Mouse (Mus musculus) forebrain, embryonic 13.5 days (tissue): ENCODE measurements around the gene Cdon. TPM values are rescaled to one million over a fixed set of nuclear protein-coding genes. Genes with fewer than 3 reads are reported as not detected.

Experiments
- ATAC-seq: fragments of 200-750 bp; cut with Nextera tagmentation; 2 replicates; pipeline ENCODE4 v1.8.0; 2017
- H3K27ac ChIP-seq: fragments of 300-500 bp; sonication (generic); 2 replicates; pipeline ENCODE4 v1.5.1; 2015; ENCODE audit warnings: inconsistent platforms, mild to moderate bottlenecking, moderate library complexity
- H3K27me3 ChIP-seq: fragments of 300-500 bp; sonication (generic); 2 replicates; pipeline ENCODE4 v1.6.1; 2015; ENCODE audit warnings: mild to moderate bottlenecking, inconsistent platforms
- H3K36me3 ChIP-seq: fragments of 300-500 bp; sonication (generic); 2 replicates; pipeline ENCODE4 v1.6.1; 2015; ENCODE audit warnings: mild to moderate bottlenecking, inconsistent platforms; ENCODE audit not compliant: poor library complexity, severe bottlenecking
- H3K4me1 ChIP-seq: fragments of 300-500 bp; sonication (generic); 2 replicates; pipeline ENCODE4 v1.6.1; 2015; ENCODE audit warnings: inconsistent platforms
- H3K4me2 ChIP-seq: fragments of 300-500 bp; sonication (generic); 2 replicates; pipeline ENCODE4 v1.6.1; 2015; ENCODE audit warnings: inconsistent platforms, mild to moderate bottlenecking, moderate library complexity
- H3K4me3 ChIP-seq: fragments of 300-500 bp; sonication (generic); 2 replicates; pipeline ENCODE4 v1.5.1; 2015; ENCODE audit warnings: mild to moderate bottlenecking, inconsistent platforms
- H3K9ac ChIP-seq: fragments of 300-500 bp; sonication (generic); 2 replicates; pipeline ENCODE4 v1.6.1; 2015; ENCODE audit warnings: mild to moderate bottlenecking, inconsistent platforms
- H3K9me3 ChIP-seq: fragments of 300-500 bp; sonication (generic); replicated peaks from 2 replicates; pipeline ENCODE4 v1.6.1; 2016; ENCODE audit warnings: inconsistent platforms
- WGBS: fragments of 180-500 bp; shearing (Covaris S2); methylation state at CpG from one replicate; pipeline ENCODE4 v1.1.7; 2015; 5-methylcytosine and 5-hydroxymethylcytosine counted together
- polyA plus RNA-seq: library from polyadenylated mRNA; unstranded; fragments of >200 nt; fragmentation: Nextera tagmentation; extraction: Ambion mirVana; gene quantifications from 2 replicates; pipeline ENCODE4 v1.2.1, GENCODE M21; 2015

Gene Cdon
- polyA plus RNA-seq, 1 experiment from 2014 or later = 22.1 TPM

DNA sequence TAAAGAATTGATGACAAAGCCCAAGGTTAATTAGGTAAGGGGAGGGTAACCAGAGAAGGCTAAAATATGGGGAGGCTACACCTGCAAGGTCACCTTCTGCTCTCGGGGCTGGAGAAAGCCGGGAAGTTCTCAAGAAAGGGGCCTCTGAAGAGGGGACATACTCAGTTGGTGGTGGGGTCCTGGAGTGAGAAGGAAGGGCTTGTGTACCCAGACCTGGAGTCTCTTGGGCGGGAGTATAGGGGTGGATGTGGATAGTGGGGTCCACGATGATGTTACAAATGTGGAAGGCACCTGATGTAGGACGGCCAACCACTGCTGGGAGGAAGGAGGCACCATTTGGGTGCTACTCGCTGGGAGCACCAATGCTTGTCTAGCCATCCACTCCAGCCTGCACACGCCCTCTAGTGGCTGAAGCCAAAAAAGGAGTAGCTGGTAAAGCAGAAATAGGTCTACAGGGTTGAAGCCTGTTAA lies 103.0 kb downstream of the Cdon start:
- no peaks in the 10 kb centered on the region for H3K36me3 ChIP-seq
- peaks cover 25% of the 10 kb centered on the region for H3K4me1 ChIP-seq
- ATAC-seq = peak; percentile 86
- H3K4me3 ChIP-seq = no peak overlapping the region
- WGBS = 14% methylated on average over 7 of the region's 7 CpGs
- no peak overlapping the region for H3K9ac ChIP-seq
- H3K27ac ChIP-seq = peak overlapping the region; percentile 55
- H3K9me3 ChIP-seq = no peaks in the 10 kb centered on the region
- peak overlapping the region; percentile 28 for H3K4me2 ChIP-seq
- H3K27me3 ChIP-seq = no peaks in the 10 kb centered on the region; the same call in 1 of the 2 replicates

DNA sequence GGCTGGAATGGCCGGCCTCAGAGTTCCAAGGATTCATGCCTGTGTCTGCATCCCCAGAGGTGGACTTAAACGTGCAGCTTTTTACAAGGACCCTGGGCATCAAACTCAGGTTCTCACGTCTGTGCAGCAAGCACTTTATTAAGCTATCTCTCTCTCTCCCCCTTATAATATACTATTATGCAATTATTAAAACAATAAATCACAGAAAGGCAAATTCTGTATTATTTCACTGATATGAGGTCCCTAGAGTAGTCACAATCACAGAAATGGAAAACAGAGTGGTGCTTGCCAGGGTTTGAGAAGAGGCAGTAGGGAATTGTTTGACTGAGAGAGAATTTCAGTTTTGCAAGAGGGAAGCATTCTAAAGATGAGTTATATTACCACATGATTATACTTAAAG lies 108.2 kb downstream of the Cdon start:
- no peak for ATAC-seq

DNA sequence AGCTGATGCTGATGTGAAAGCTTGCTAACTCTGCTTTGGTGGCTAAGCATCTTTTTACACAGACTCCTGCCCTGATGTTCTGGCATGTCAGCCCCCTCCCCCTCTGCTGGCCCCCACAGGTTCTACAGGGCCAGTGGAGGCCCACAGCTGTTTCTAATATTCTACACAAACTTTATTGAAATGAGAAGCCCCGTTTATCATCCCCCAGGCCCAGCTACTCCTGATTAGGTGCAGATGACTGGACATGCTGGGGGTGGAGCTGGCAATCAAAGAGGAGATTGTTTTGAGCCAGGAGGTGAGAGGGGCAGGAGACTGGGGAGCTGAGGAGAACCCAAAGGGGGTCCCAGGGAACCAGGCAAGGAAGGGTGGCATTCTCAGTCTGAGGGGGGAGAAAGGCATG lies 108.9 kb downstream of the Cdon start:
- H3K4me3 ChIP-seq = no peak overlapping the region
- no peak overlapping the region for H3K4me2 ChIP-seq
- peaks cover 1% of the 10 kb centered on the region; the same call in 1 of the 2 replicates for H3K4me1 ChIP-seq
- no peaks in the 10 kb centered on the region for H3K36me3 ChIP-seq
- H3K9ac ChIP-seq = no peak overlapping the region
- H3K9me3 ChIP-seq = no peaks in the 10 kb centered on the region
- no peak overlapping the region for H3K27ac ChIP-seq
- WGBS = 7% methylated on average over 1 of the region's 1 CpGs
- no peaks in the 10 kb centered on the region for H3K27me3 ChIP-seq
- no peak for ATAC-seq

More for the DNA sequence above, 108.2 kb downstream of the Cdon start:
- no peak overlapping the region for H3K9ac ChIP-seq
- peaks cover 7% of the 10 kb centered on the region for H3K4me1 ChIP-seq
- WGBS = 75% methylated on average over 3 of the region's 3 CpGs
- H3K36me3 ChIP-seq = no peaks in the 10 kb centered on the region
- no peak overlapping the region for H3K4me3 ChIP-seq
- no peak overlapping the region for H3K27ac ChIP-seq
- H3K27me3 ChIP-seq = no peaks in the 10 kb centered on the region
- H3K4me2 ChIP-seq = no peak overlapping the region
- H3K9me3 ChIP-seq = no peaks in the 10 kb centered on the region

- no peak overlapping the region for H3K4me3 ChIP-seq
- 80% methylated on average over 9 of the region's 9 CpGs for WGBS
- H3K27ac ChIP-seq = no peak overlapping the region
These were observed 112.3 kb downstream of the Cdon start for GRCm38 (mm10) chr9:35533266-35533665.

DNA sequence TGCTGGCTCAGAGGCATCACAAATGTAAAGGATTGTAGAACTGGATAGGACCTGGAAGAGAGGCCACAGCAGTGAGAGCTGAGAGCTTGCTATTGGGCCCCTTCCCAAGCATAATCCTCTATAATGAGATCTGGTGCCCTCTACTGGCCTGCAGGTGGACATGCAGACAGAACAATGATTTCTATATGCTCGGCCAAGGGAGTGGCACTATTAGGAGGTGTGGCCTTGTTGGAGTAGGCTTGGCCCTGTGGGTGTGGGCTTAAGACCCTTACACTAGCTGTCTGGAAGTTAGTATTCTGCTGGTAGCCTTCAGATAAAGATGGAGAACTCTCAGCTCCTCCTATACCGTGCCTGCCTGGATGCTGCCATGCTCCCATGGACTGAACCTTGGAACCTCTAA lies 114.2 kb downstream of the Cdon start:
- Histone ChIP-seq H3K27ac (no peak overlapping the region), H3K9ac (no peak overlapping the region), H3K9me3 (no peaks in the 10 kb centered on the region), H3K36me3 (no peaks in the 10 kb centered on the region), H3K27me3 (no peaks in the 10 kb centered on the region), H3K4me1 (peaks cover 3% of the 10 kb centered on the region; the same call in 1 of the 2 replicates), H3K4me2 (no peak overlapping the region), H3K4me3 (no peak overlapping the region)
- 9% methylated on average over 2 of the region's 2 CpGs for WGBS
- peak; percentile 91 for ATAC-seq

More at GRCm38 (mm10) chr9:35533266-35533665, 112.3 kb downstream of the Cdon start:
- Histone ChIP-seq H3K9me3 (no peaks in the 10 kb centered on the region), H3K36me3 (no peaks in the 10 kb centered on the region), H3K4me2 (no peak overlapping the region), H3K27me3 (no peaks in the 10 kb centered on the region), H3K9ac (no peak overlapping the region), H3K4me1 (peaks cover 3% of the 10 kb centered on the region; the same call in 1 of the 2 replicates)
- no peak for ATAC-seq

GRCm38 (mm10) chr9:35535876-35536275 lies 114.9 kb downstream of the Cdon start:
- no peaks in the 10 kb centered on the region for H3K9me3 ChIP-seq
- H3K9ac ChIP-seq = no peak overlapping the region
- no peaks in the 10 kb centered on the region for H3K27me3 ChIP-seq
- H3K4me1 ChIP-seq = peaks cover 3% of the 10 kb centered on the region; the same call in 1 of the 2 replicates
- H3K4me3 ChIP-seq = no peak overlapping the region
- H3K27ac ChIP-seq = no peak overlapping the region
- ATAC-seq = no peak
- 72% methylated on average over 4 of the region's 4 CpGs for WGBS
- H3K36me3 ChIP-seq = no peaks in the 10 kb centered on the region
- H3K4me2 ChIP-seq = no peak overlapping the region

- Histone ChIP-seq H3K9me3 (no peaks in the 10 kb centered on the region), H3K4me3 (no peak overlapping the region), H3K27ac (no peak overlapping the region), H3K4me1 (peaks cover 3% of the 10 kb centered on the region; the same call in 1 of the 2 replicates), H3K36me3 (no peaks in the 10 kb centered on the region; the same call in 1 of the 2 replicates), H3K9ac (no peak overlapping the region), H3K27me3 (no peaks in the 10 kb centered on the region), H3K4me2 (no peak overlapping the region)
- ATAC-seq = no peak
- WGBS = 85% methylated on average over 13 of the region's 13 CpGs
These were observed 118.2 kb downstream of the Cdon start for GRCm38 (mm10) chr9:35539001-35539750.

DNA sequence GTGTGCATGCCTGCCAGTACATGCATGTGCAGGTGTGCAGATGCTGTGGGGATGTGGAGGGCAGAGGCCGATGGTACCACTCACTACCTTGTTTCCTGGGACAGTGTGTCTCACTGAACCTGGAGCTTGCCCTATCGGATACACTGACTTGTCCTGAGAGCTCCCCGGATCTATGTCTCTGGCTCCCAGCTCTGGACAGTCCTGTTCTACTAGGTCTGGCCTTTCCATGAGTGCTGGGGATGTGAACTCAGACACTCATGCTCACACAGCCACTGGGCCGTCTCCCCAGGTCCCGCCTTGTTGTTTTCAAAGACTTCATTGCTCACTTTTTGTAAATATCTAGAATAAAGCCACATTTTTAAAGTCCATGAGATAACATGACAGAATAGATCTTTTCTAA lies 120.1 kb downstream of the Cdon start:
- ATAC-seq = peak; percentile 36
- H3K4me3 ChIP-seq = no peak overlapping the region
- WGBS = 82% methylated on average over 5 of the region's 5 CpGs

GRCm38 (mm10) chr9:35541488-35541887 lies 120.6 kb downstream of the Cdon start:
- no peak overlapping the region for H3K4me2 ChIP-seq
- no peak overlapping the region for H3K9ac ChIP-seq
- H3K9me3 ChIP-seq = no peaks in the 10 kb centered on the region
- no peaks in the 10 kb centered on the region for H3K27me3 ChIP-seq
- no peak overlapping the region for H3K4me3 ChIP-seq
- H3K36me3 ChIP-seq = peaks cover 12% of the 10 kb centered on the region; the same call in 1 of the 2 replicates
- peak; percentile 89 for ATAC-seq
- no peak overlapping the region for H3K27ac ChIP-seq
- 6% methylated on average over 6 of the region's 6 CpGs for WGBS
- no peaks in the 10 kb centered on the region; the same call in 1 of the 2 replicates for H3K4me1 ChIP-seq

More for the DNA sequence above, 120.1 kb downstream of the Cdon start:
- no peaks in the 10 kb centered on the region; the same call in 1 of the 2 replicates for H3K4me1 ChIP-seq
- no peak overlapping the region for H3K9ac ChIP-seq
- H3K36me3 ChIP-seq = peaks cover 9% of the 10 kb centered on the region; the same call in 1 of the 2 replicates
- no peaks in the 10 kb centered on the region for H3K27me3 ChIP-seq
- no peaks in the 10 kb centered on the region for H3K9me3 ChIP-seq
- H3K4me2 ChIP-seq = no peak overlapping the region
- H3K27ac ChIP-seq = no peak overlapping the region

DNA sequence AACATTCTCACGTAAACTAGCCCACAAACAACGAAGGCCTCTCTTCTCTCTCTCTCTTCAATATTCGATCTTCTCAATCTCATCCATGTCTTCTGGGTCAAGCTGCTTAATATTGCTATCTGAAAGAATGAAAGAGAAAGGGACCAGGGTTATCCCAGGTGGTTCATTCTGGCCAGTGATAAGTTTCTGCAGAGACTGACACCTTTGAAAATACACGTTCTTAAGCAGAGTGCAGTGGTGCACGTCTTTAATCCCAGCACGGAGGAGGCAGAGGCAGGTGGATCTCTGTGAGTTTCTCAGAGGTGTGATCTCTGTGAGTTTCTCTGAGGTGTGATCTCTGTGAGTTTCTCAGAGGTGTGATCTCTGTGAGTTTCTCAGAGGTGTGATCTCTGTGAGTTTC lies 121.0 kb downstream of the Cdon start:
- H3K4me2 ChIP-seq = no peak overlapping the region
- H3K9ac ChIP-seq = no peak overlapping the region
- 77% methylated on average over 6 of the region's 6 CpGs for WGBS
- no peaks in the 10 kb centered on the region for H3K9me3 ChIP-seq
- H3K36me3 ChIP-seq = peaks cover 16% of the 10 kb centered on the region; the same call in 1 of the 2 replicates
- H3K27ac ChIP-seq = no peak overlapping the region
- ATAC-seq = no peak
- H3K27me3 ChIP-seq = no peaks in the 10 kb centered on the region
- H3K4me3 ChIP-seq = no peak overlapping the region
- no peaks in the 10 kb centered on the region; the same call in 1 of the 2 replicates for H3K4me1 ChIP-seq

DNA sequence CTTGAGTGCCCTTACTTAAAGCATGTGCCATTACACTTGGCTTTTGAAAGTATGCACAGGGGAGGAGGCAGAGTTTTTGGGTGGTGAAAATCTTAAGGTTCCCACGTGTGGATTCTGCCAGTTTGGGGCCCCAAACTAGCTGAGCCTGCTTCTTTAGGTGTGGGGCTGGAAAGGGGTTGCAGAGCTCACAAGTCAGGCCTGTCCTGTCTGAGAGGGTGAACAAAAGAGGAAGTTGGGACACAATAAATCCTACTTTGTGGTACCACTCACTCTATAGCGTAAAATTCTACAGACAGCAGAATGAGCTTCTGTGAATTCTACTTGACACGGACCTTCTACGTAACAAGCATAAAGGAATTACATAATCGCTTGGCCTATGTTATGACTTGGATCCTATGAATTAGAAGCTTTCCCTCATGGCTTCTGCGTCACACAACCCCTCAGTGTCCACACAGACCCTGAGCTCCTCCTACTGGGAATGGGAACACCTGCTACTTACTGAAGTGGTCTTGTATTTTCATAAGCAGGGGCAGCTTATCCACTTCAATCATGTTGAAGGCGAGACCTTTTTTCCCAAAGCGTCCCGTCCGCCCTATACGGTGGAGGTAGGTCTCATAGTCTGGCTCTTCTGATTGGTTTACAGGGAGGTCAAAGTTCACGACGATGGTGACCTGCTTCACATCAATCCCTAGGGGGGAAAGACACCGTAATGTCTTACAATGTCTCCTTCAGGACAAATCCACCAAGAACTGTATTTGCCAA lies 122.4 kb downstream of the Cdon start:
- no peak overlapping the region for H3K9ac ChIP-seq
- no peaks in the 10 kb centered on the region for H3K9me3 ChIP-seq
- no peak for ATAC-seq
- no peaks in the 10 kb centered on the region; the same call in 1 of the 2 replicates for H3K4me1 ChIP-seq
- WGBS = 86% methylated on average over 14 of the region's 14 CpGs
- peaks cover 17% of the 10 kb centered on the region; the same call in 1 of the 2 replicates for H3K36me3 ChIP-seq
- no peak overlapping the region for H3K27ac ChIP-seq
- no peaks in the 10 kb centered on the region for H3K27me3 ChIP-seq
- no peak overlapping the region for H3K4me2 ChIP-seq
- H3K4me3 ChIP-seq = no peak overlapping the region

GRCm38 (mm10) chr9:35544666-35545065 lies 123.7 kb downstream of the Cdon start:
- Histone ChIP-seq H3K9ac (no peak overlapping the region), H3K27me3 (no peaks in the 10 kb centered on the region), H3K4me2 (no peak overlapping the region), H3K36me3 (peaks cover 19% of the 10 kb centered on the region; the same call in 1 of the 2 replicates), H3K9me3 (no peaks in the 10 kb centered on the region), H3K4me3 (no peak overlapping the region), H3K4me1 (no peaks in the 10 kb centered on the region), H3K27ac (no peak overlapping the region)
- ATAC-seq = no peak
- 83% methylated on average over 2 of the region's 2 CpGs for WGBS
